Mouse (Mus musculus): ENCODE results near the gene 5530401A14Rik.

5530401A14Rik gene

GRCm38 (mm10) chr11:81860250-81860972 lies at the start of gene 5530401A14Rik:
Gene 5530401A14Rik (plus strand): TSS chr11:81860673.
- peak; percentile 5 to 14 for DNase-seq

- no peak for DNase-seq
Observed at GRCm38 (mm10) chr11:81814816-81815215, 45.7 kb upstream of the 5530401A14Rik start.

GRCm38 (mm10) chr11:81816531-81816930 lies 43.9 kb upstream of the 5530401A14Rik start:
- DNase-seq = no peak

- DNase-seq = no peak
Observed at GRCm38 (mm10) chr11:81832381-81832780, 28.1 kb upstream of the 5530401A14Rik start.

DNA sequence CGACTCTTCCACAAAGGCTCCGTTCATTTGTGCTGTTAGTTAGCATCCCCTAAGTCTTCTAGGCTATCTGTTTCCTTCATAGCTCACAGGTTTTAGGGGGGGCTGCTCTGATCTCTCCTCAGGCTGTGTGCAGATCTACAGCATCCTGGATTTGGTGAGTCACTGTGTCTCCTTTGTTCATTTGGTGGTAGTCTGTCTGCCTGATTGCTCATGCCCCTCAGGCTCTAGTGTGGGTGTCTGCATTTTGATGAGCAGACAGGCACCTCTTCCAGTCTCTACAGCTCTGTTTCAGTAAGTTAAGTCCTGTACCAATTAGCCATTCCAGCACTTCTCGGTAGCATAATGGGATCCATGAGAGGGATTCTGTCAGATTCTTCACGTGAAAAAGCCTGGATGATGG lies 22.0 kb upstream of the 5530401A14Rik start:
- DNase-seq = no peak

GRCm38 (mm10) chr11:81841001-81841400 lies 19.5 kb upstream of the 5530401A14Rik start:
- DNase-seq = no peak

GRCm38 (mm10) chr11:81845010-81845685 lies 15.3 kb upstream of the 5530401A14Rik start:
- peak; percentile 21 to 24 for DNase-seq

DNA sequence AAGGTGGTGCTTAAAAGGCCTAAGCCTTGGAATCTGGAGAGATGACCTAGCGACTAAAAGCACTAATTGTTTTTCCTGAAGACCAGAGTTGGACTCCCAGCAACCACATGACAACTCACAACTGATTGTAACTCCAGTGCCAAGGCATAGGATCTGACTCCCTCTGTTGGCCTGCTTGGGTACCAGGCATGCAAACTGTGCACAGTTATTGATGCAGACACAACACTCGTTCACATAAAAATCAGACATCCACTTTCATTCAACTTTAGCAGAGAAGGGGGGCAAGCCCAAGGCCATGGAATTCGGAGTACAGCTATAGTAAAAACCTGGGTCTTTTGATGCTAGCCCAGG lies 14.8 kb upstream of the 5530401A14Rik start:
- DNase-seq = no peak

DNA sequence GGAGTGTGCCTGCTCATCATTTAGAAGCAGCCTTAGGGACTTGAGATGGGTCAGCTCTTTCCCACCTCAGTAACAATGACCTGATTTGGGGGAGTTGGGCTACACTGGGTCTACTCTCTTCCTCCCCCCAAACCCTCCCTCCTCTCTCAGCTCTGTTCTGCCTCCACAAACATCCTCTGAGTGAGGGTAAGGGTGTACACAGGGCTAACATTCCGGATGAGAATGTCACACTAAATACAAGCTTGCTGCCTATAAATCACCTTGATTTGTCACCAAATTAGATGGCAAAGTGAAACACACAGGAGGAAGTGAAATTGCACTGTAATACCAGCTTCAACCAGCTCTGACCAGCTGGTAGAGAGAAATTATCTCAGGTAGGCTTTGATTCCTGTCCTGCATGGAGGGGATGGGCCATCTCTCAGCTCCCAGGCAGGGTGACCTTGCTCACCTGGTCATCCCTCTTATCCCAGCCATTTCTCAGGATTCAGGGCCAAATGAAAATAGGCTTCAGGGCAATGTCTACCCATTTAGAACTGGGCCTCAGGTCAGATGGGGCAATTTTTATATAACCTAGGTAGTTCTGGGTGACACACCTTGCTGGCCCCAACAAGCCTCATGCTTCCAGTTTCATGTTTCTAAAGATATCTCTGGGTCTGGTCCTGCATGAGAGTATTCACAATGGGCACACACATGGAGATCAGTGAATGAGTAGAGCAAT lies 12.5 kb upstream of the 5530401A14Rik start:
- DNase-seq = no peak

GRCm38 (mm10) chr11:81865661-81866382 lies 5.3 kb downstream of the 5530401A14Rik start:
- no peak for DNase-seq

GRCm38 (mm10) chr11:81871506-81872213 lies 11.2 kb downstream of the 5530401A14Rik start:
- DNase-seq = no peak

GRCm38 (mm10) chr11:81896511-81896910 lies 36.0 kb downstream of the 5530401A14Rik start:
- no peak for DNase-seq

- no peak for DNase-seq
Observed at GRCm38 (mm10) chr11:81897547-81898354, 37.3 kb downstream of the 5530401A14Rik start.

GRCm38 (mm10) chr11:81902318-81902717 lies 41.8 kb downstream of the 5530401A14Rik start:
- DNase-seq = no peak

DNA sequence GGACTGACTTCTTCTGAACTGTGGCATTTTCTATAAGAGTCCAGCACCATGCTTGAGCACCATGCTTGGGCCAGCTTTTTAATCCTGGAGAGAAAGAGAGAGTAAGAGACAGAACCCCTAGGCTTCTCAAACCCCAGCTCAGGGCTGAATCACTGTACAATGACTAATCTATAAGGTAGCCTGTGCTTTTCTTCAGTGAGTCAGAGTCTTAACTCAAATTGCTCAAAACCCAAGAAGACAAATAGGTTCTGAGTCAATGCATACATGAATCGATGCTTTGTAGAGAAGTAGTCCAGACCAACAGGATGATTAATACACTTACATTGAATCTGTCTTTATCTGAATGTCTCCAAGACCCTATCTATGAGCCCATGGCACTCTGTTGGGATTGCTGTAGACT lies 48.3 kb downstream of the 5530401A14Rik start:
- no peak for DNase-seq

DNA sequence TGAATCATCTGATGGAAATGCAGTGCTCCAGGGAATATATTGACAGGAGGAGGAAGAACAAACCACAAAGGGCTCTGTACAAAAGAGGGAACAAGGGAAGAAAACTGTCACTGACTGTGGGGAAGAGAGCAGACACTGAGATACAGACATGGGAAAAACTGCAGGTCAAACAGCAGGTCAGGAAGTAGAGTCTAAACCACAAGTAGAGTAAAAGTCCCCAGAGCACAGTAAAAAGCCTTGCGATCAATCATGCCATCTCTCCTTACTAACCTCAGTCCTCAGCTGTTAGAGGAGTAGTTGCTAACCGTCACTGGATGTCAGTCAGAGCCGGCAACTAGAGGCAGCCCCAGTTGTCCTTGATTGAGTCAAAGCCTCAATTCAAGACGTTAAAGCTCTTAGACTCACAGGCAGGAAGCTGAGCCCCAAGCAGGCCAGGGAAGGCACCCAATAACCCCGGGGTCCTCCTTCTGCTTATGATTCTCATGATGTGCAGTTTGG lies 49.0 kb downstream of the 5530401A14Rik start:
- DNase-seq = no peak

- no peak for DNase-seq
Observed at GRCm38 (mm10) chr11:81913071-81913470, 52.6 kb downstream of the 5530401A14Rik start.

DNA sequence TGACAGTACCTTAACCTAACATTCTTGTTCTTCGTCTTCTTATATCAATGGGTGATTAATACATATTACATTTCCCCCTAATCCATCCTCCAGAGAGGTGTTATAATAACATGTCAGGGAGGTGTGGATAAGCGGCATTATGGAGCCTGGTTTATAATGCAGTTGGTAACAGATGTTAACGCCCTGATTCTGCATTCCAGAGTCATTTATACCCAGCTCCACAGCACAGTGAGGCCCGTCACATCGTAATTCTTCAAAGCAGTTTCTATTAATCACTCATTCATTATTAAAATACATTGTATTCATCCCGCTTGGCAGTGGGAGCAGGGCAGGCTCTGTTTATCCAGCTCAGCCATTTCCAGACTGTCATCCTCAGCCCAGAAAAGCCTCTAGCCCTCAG lies 55.0 kb downstream of the 5530401A14Rik start:
- no peak for DNase-seq

- no peak for DNase-seq
Observed at GRCm38 (mm10) chr11:81923096-81923495, 62.6 kb downstream of the 5530401A14Rik start.

- no peak for DNase-seq
Observed at GRCm38 (mm10) chr11:81923626-81924025, 63.2 kb downstream of the 5530401A14Rik start.

- DNase-seq = no peak
Observed at GRCm38 (mm10) chr11:81926393-81926792, 65.9 kb downstream of the 5530401A14Rik start.
